Mouse (Mus musculus) liver (tissue): ENCODE results near the gene Slc38a2.

Experiments used
- DNase-seq: peaks from one replicate; pipeline ENCODE4 v3.0.0-alpha.2; 2020; ENCODE audit warnings: mixed read lengths

The Slc38a2 gene

DNA sequence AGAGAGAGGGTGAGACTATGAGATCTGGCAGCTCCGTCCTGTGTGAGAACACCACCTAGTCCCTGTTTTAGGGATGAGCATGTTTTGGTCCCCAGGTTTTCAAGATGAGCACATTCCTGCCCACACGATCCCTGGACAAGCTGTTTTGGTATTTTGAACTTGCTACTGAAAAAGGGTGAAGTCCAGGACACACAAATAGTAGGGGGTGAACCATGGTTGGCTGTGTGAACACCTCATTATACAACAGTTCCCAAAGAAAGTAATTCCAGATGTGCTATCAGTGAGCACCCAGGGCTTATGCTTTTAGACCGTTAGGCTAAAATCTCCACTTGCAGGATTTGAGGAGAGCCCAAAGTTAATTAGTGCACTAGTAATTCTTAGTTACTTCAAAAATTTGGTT lies 17.7 kb upstream of the Slc38a2 start:
- no peak for DNase-seq

DNA sequence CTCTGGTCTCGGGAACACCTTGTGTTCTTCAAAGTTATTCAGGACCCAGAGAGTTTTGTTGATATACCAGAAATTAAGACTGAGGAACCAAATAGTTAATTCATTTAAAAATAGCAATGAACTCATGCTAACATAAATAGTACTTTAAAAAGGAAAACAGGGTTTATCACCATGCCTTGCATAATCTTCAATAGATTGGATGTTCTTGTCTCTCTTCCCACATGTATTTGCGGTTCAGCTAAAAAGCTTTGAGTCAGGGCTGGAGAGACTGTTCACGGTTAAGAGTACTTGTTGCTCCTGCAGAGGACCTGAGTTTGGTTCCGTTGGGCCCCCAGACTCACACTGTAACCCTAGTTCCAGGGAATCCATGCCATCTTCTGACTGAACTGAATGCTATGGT lies 16.8 kb upstream of the Slc38a2 start:
- DNase-seq: no peak

DNA sequence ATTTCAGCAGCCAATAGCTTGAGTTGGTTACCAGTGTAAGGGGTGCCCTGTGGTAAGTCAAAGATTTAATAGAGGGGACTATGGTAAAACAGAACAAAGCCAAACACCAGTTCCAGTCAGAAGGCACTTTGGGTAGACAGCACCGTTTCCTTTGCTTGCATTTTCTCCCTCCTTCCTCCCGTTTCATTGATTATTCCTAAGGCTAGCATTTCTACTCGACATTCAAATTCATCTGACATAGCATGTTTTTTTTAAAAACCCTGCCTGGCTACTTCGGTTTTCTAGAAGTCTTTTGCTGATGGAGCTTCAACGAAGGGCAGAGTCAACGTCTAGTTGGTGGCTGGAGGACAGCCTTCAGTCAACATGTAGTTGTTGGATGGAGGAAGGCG lies 16.2 kb upstream of the Slc38a2 start:
- no peak for DNase-seq

DNA sequence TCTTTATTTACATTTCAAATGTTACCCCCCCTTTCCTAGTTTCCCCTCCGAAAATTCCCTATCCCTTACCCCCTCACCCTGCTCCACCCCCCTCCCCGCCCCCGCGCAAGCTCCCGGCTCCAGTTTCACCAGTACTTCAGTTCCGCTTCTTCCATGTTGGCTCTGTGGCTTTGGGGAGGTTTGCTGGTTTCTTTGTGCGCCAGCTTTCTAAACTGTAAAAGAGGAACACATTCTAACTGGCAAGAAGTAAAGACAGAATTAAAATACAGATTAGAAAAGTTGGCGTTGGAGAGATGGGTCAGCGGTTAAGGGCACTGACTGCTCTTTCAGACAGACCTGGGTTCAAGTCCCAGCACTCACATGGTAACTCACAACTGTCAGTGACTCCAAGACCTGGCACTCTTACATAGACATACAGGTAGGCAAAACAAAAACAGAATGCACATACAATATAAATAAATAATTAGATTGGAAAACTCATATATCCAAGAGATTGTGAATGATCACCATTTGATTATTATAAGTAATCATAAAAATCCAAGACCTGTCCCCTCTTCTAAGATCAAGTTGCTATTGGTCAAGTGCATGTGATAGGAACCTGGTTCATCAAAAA lies 15.7 kb upstream of the Slc38a2 start:
- DNase-seq: no peak

DNA sequence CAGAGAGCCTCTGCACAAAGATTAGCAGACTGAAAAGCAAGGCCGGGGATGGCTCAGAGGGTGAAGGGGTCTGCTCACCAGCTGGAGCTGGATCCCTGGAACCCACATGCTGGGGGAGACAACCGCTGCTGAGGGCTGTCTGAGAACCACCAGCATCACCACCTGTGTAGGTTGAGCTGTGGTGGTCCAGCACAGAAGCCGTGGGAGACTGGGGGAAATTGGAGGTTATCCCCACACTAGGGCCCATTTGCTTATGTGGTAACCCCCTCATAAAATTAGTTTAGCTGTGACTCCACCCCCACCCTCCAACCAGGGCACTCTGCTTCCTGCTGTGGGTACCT lies 15.1 kb upstream of the Slc38a2 start:
- no peak for DNase-seq

DNA sequence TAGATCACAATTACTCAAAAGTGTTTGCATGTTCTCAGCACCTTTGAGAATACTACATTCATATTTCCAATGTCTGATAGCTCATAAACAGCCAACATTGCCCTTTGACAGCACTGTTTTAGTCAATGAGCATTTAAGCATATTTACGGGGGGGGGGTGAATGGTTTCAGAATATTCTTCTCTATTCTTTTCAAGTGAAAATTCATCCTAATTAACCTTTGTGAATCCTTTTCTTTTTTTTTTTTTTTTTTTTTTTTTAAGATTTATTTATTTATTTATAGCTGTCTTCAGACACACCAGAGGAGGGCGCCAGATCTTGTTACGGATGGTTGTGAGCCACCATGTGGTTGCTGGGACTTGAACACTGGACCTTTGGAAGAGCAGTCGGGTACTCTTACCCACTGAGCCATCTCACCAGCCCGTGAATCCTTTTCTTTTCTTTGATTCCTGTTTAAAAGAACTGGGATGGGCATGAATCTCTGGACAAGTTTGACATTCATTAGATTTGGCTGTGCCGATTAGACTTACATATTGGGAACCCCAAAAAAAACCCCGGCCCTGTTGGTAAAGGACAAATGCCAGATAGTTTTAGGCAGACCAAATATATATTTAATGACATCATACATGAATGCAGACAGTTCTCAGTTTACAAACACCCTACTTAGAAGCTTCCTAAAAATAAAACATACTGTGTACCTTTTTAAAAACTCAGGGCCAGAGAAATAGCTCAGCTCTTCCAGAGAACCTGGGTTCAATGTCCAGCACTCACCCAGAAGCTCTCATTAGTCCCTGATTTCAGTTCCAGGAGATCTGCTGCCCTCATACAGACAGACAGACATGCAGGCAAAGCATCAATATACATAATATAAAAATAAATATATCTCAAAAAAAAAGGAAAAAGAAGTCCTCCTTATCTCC lies 14.5 kb upstream of the Slc38a2 start:
- DNase-seq: no peak

DNA sequence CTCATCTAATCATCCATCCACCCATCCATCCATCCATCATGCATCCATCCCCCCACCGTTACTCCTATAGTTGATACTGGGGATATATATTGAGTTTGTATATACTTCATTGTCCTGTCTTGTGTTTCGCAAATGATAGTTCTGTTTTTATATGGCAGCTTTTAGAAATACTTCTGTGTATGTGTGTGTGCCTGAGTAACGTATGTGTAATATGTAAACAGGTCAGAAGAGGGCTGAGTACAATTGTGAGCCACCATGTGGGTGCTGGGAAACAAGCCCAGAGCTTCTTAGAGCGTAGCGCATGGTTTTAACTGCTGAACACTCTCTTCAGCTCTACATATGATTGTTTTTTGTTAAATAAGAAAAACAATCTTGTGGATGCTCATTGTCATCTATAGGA lies 12.8 kb upstream of the Slc38a2 start:
- no peak for DNase-seq

DNA sequence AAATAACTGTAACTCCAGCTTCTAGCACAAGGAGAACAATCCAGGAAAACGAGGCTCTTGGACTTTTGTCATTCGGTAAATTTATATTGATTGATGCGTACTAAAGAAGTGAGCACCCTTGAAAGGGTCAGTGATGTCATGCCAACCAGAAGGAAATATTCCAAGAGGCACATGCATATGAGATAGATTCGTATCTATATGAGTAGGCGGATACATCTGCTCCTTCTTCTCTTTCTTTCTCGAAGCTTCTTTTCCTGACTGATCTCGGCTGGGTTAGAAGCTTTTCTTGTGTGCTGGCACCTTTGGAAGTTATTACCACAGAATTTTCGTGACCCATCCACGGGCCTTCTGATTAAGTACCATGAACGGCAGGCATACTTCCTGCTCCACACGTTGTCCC lies 12.1 kb upstream of the Slc38a2 start:
- DNase-seq: no peak

DNA sequence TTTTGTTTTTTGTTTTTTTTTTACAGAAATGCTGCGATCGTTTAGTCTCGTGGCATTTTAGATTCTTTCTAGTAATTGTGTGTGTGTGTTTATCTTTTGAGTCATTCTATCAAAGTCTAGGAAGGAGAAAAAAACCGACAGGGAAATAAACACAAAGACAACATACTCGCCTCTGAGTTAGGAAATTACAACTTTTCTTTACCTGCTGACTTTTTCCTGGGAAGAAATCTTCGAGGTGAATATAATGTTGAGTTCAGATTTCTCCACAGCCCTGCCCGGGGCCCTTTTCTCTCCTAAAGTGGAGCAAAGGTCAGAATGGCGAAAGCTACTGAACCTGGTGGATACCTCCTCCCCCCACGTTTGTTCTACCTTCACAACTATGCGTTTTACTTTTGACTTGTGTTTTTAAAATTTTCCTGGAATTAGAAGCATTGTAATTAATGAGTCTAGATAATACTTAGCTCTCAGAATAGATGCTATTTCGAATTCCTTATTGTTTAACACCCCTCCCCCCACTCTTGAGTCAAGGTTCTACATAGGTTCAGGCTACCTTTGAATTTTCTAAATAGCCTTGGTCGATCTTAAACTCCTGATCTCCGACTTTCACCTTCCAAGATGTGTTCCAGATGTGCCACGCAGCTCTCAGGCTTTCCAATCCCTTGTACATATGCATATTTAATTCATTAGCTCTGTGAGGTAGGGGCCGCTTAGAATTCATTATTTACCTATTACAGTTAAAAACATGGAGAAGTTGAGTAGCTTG lies 11.0 kb upstream of the Slc38a2 start:
- DNase-seq: peak; percentile 33

DNA sequence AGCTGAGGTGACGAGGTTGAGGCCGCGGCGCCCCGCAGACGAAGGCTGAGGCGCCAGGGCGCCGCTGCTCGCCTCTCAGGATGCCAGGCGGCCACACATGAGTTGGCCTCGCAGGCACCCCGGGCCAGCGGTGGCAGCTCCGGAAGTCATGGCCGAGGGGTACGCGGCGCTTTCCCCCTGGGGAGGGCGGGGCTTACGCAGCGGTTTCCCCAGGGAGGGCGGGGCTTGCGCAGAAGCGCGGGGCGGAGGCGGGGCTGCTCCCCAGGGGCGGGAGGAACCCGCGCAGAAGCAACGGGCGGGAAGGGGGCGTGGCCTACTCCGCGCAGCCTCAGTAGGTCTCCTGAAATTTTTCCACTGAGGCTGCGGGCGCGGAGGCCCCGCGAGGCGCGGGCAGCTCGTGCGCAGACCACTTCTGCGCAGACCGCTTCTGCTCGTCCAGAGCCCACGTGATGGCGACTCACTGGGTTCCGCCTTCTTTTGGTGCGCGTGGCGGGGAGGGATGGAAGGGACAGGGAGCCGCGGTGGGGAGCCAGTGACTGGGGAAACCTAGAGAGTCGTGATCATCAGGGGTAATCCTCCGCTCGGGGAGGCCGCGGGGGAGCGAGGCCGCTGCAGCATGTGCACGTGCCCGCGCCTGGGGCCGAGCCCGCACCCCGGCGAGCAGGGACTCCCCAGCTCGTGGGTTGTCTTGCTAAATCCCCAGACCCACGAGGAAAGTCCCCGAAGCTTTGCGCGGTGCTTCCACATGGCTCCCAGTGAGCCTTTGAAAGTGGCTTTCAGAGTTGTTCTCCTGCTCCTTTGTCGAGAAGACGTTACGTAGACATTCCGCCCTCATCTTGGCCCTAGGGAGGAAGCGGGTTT lies 10.2 kb upstream of the Slc38a2 start:
- DNase-seq: peak; percentile 99

DNA sequence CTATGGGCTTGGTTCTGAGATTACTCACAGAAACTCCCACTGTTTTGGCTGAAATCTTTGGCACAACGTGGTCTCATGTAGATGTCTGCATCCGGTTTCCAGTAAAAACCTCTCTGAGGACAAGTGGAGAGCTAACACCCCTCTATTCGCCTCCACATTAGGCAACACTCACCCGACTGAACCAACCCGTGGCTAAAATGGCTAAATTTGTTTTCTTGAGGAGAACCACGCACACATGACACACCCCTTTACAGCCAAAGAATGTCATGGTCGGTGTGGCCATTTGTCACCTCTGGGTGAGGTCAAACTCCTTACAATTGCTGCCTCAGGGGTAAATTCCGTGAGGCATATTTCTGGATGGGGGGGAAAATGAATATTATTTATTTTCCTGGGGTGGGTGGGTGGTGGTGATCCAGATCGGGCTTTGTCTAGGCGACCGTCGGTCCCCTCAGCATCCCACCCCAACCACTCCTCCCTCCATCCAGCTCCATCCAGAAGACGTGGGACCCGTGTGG lies 9.5 kb upstream of the Slc38a2 start:
- no peak for DNase-seq

DNA sequence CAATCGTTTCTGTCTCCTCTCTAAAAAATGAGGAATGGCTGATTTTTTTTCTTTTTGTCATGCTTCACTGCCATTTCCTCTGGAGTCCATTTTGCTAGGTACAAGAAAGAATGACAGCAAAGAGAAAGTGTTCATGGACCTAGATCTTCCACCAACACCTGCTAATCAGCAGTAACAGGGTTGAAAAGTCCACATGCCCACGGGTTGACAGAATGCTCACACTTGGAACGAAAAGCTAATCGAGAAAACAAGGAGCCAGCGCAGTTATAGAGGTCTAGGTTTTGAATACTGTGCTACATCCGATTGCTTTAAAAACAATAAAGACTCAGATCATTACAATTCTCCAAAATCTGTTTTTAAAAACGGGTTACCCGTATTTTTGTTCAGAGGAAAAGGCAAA lies 8.9 kb upstream of the Slc38a2 start:
- DNase-seq: no peak

DNA sequence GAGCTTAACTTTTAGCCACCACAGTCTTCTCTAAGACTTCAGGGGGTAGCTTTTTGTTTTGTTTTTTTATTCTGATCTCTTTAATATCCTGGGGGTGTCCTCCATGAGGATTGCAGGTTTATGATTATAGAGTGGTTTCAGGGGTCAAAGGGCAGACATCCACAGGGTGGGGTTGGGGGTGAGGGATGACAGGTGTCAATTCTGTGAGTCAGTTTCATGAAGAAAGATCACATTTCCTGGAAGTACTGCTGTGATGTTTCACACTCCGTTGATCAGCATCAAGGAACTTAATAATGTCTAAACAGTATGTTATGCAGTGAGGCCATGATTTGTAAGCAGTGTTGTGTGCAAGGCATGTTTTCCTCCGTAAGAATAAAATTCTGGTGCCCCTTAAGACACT lies 8.4 kb upstream of the Slc38a2 start:
- DNase-seq: no peak

DNA sequence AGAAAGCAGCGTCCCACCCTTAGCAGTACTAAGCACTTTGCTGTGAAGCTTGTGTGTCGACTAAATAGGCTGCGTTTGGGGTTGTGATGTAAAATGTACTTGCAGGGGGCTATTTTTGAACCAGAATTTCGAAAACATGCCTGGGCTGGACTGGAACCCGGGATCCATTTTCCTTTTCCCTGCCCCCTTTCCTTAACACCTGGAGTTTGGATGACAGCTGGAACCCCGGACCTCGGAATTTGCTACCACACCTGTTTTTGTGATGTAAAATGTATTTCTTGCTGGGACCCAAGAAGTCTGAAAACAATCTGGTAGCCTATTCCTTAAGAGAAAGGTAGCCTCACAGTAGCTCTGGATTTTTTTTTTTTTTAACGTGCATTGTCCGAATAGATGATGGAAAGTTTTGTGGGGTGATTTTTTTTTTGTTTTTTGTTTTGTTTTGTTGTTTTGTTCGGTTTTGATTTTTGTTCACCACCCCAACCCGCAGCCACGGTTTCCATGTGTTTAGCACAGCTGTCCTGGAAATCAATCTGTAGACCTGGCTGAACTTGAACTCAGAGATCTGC lies 3.0 kb upstream of the Slc38a2 start:
- DNase-seq: no peak

DNA sequence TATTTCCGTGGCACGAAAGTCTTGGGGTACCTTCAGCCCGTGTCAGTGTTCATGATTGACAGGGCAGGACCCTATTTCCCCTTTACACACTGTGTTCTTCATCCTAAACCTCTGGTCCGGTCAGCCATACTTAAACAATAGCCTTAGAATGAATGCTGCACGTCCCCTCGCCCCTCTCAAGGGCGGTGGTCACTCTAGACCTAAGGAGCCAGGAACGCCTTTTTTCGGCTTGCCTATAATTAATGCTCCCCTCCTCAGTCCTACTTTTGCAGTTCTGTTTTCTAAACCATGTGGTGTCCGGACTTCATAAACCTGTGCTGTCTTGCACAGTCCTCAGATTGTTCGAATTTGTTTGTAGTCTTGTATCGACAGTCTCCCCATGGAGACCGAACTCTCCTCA lies 1.2 kb upstream of the Slc38a2 start:
- DNase-seq: no peak

DNA sequence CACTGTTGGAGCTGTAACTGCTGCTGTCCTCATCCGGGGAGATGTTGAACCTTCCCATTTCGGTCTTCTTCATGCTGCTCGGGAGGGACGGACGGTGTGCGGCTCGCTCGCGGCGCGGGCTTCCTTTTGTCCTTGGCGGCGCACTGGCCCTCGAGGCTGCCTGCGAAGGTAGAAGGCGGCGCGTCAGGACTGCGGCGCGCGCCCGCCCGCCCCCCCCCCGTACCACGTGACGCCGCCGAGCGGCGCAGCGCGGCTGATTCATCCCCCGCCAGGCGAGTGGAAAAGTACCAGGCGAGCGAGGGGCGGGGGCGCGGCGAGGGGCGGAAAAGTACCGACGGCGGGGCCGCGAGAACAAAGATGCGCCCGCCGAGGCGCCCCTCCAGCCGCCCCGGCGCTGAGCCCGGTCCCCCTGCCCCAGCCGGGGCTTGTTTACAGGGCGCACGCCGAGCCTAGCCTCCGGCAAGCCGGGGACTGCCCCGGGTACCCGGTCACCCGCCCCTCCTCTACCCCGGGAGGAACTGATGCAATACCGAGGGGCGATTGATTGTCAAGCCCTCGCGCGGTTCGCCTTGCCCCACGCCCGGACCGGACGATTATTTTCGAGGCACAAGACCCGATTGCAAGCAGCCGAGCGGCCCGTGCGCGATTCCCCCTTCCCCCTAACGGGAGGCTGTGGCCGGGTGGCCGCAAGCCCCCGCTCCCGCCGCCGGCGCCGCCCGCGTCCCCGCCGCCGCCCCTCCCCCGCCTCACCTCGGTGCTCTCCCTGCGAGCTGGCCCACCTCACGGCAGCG lies 677 bp downstream of the Slc38a2 start:
- peak; percentile 90 for DNase-seq

DNA sequence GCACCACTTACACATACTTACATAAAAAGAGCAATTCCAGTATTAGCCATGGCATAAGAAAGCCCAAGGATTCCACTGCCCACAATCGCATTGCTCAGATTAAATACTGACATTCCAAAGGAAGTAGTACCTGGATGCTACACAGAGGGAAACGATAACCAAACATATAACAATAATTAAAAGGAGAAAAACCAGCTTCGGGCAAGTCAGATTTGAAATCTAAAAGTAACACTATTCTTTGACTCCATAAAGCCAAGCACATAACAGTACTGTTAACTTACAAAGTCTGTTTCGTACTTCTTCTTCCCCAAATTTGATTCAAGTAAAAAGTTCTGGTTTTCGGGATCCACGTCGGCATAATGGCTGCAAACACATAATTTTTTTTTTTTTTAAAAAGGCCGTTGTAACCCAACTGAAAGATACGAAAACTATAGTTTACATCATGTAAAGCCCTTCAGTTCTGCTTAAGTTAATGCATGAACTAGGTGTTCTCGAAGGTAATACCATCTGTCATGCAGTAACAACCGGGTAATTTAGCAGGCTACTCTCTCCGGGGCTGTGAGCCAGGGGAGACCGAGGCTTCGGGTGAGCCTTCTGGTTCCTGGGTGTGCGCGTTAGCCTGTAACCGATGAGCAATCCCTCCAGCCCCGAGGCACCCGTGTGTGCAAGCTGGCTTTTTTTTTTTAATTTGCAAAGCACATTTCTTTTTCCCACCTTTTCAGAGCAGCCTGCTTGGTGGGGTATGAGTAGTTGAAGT lies 1.5 kb downstream of the Slc38a2 start:
- peak; percentile 26 for DNase-seq

DNA sequence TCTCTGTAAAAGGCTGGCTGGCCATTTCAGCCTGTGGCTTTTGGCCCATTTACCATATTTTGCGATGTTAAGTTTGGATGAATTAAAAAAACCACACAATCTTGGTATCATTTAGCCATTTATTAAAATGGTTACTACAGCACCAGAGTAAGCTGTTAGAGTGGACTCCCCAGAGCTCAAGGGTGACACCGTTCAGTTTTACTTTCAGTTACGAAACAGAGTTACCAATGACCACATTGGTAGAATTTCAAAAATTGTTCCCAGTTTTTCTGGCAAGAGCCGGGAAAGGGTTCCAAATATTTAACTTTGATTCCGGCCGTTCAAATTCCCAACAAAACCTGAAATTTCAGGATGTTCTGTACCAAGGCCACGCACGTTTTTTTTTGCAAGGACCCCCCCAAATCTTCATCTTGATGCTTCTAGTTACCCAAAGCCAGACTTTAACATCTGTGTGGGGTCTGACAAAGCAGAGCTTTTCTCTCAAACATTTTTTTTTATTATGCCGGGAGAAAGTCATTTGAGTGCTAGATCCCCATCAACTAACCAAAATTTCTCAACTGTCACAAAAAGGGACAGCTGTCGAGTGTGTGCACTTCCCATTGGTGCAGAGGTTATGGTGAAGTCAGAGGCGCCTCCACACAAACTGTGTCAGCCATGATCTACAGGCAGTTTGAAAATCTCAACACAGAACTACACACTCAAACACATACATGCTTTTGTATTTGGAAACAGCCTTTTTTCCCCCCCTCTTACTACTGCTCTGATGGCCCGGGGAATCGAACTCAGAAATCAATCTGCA lies 2.8 kb downstream of the Slc38a2 start:
- no peak for DNase-seq

DNA sequence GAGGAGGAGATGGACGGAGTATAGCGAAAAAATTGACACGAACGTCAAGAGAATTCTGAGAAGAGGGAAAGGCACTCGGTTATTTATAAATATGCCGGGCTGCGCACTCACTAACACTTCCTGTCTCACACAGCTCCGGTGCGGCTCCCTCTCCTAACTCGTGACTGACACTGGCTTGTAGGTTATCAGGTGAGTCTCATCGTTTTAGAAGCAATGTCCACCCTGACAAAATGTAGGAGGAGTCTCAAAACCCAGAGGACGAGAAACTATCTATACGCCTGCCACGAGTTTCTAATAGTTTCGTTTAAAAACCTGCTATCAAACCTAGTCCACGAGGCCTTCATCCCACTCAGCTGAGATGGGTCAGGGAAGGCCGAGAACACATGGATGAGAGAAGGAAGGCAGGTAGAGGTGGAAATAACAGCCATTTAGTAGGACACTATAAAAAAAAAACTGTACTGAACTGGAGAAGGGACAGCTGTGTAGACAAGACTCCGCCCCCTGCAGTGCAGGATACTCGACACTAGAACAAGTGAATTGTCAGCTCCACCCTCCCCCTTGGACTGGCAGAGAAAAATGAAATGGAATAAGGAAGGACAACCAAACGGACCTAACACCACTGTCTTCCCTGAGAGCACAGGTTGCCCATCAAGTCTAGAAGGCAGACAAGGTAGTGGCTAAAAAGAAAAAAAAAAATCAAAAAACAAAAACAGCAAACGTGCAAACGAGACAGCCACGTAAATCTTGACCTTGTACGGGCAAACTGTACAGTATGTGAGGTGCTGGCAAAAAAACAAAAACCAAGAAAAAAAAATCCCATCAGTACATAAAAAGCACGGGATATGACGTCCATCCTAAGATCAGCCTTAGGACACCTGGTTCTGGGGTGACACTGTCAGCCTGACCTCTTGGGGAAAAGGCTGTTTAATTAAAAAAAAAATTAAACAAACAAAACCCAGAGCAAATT lies 3.8 kb downstream of the Slc38a2 start:
- DNase-seq: peak; percentile 34
